Mouse (Mus musculus) activated CD4-positive, CD25-positive, alpha-beta regulatory T cell, adult 9 weeks (primary cell): ENCODE measurements around the gene Alpk1. TPM values are rescaled to one million over a fixed set of nuclear protein-coding genes. Genes with fewer than 3 reads are reported as not detected.

ENCODE experiments used
- polyA plus RNA-seq: library from polyadenylated mRNA; unstranded; fragments of 100-300 nt; shearing (Covaris generic); gene quantifications from one replicate; pipeline ENCODE4 v1.2.1, GENCODE M21; 2017

The Alpk1 gene
- 2.4 TPM for polyA plus RNA-seq

GRCm38 (mm10) chr3:127780021-127780644, at the start of gene Alpk1:
TSS of gene Alpk1 (minus strand) at chr3:127780527.

GRCm38 (mm10) chr3:127789500-127790191, 9.3 kb upstream of the Alpk1 start, which contains the start of gene Tifa:
TSS of gene Tifa (plus strand) at chr3:127789805.

GRCm38 (mm10) chr3:127633080-127634032, 147.0 kb downstream of the Alpk1 start, which contains the start of gene Neurog2:
TSS of gene Neurog2 (plus strand) at chr3:127633135.

Other genes with a start within 250 kb of the Alpk1 start
- gene Larp7, start 227.2 kb downstream of the Alpk1 start, polyA plus RNA-seq, result 46.1 TPM
- 3.8 TPM for gene Zgrf1, start 227.0 kb downstream of the Alpk1 start, polyA plus RNA-seq
- gene Neurog2, start 147.4 kb downstream of the Alpk1 start, polyA plus RNA-seq, result not detected
- gene Tifa, start 9.3 kb upstream of the Alpk1 start, polyA plus RNA-seq, result 0.20 TPM
- gene Ap1ar, start 57.0 kb upstream of the Alpk1 start, polyA plus RNA-seq, result 9.2 TPM
- 1.8 TPM for gene Fam241a, start 115.8 kb upstream of the Alpk1 start, polyA plus RNA-seq